In the genomic region with DNA sequence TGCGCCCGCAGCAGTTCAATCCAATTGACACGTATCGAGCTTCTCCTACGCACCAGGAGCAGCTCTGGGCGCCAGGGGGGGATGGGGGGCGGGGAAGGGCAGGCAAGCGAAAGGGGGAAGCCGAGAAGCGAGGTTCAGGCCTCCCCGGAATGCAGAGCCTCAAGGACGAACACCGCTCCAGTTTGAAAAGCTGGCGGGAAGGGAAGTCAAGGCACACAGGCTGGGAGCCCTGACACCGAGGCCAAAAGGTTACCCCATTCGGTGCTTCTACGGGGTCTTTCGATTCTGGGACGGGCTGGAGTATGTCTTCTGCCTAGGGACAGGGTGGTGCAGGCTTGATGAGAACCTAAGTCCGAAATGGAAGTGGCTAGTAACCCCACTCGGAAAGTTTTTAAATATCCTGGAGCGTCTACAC, we compare ENCODE assay signal across 9 mouse cellular contexts.
DNase-seq lines count a peak whose midpoint lies in the region; ATAC-seq lines count a peak whose summit lies in the region.
"Had no signal": no experiment of that assay in that cellular context is flagged by ENCODE, and none has a peak within 500 bp of the region (broad histone marks: within the 10 kb centered on the region; RNA-seq: fewer than 3 reads in every experiment).

No protein-coding gene starts in this region.

- 11% methylated on average over 22 of the region's 22 CpGs for WGBS in heart, embryonic 13.5 days
- WGBS in forebrain, embryonic 14.5 days = 13% methylated on average over 22 of the region's 22 CpGs
- 10% methylated on average over 21 of the region's 22 CpGs for WGBS in liver, embryonic 13.5 days (ENCODE audit: insufficient replicate concordance)

- H3K4me1 ChIP-seq in heart, embryonic 13.5 days = peaks cover 45% of the 10 kb centered on the region
- no peaks in the 10 kb centered on the region; the same call in 1 of the 2 replicates for H3K4me1 ChIP-seq in forebrain, embryonic 14.5 days (ENCODE audit: control insufficient read depth, insufficient read depth, low read length)
- peaks cover 54% of the 10 kb centered on the region for H3K4me1 ChIP-seq in liver, embryonic 13.5 days (replicated peaks)

- H3K9me3 ChIP-seq in heart, embryonic 13.5 days = no peaks in the 10 kb centered on the region
- no peaks in the 10 kb centered on the region for H3K9me3 ChIP-seq in forebrain, embryonic 14.5 days (replicated peaks; ENCODE audit: control insufficient read depth, low read length)
- H3K9me3 ChIP-seq in liver, embryonic 13.5 days (replicated peaks) = no peaks in the 10 kb centered on the region

- H3K4me2 ChIP-seq in heart, embryonic 13.5 days = peak overlapping the region; percentile 86
- peak overlapping the region; percentile 76 for H3K4me2 ChIP-seq in forebrain, embryonic 14.5 days (ENCODE audit: low read length)
- peak overlapping the region; percentile 91 for H3K4me2 ChIP-seq in liver, embryonic 13.5 days

- H3K4me3 ChIP-seq in heart, embryonic 13.5 days = peak overlapping the region; percentile 74
- H3K4me3 ChIP-seq in forebrain, embryonic 14.5 days (ENCODE audit: low read depth, low read length) = 0 out of 2 replicates have a peak overlapping the region, but pooled peaks have one; percentile 58
- H3K4me3 ChIP-seq in liver, embryonic 13.5 days (replicated peaks) = peak overlapping the region; percentile 72; the same call in 1 of the 2 replicates

- H3K36me3 ChIP-seq in heart, embryonic 13.5 days = no peaks in the 10 kb centered on the region
- H3K36me3 ChIP-seq in forebrain, embryonic 14.5 days (ENCODE audit: control insufficient read depth, insufficient read depth, low read length) = no peaks in the 10 kb centered on the region
- H3K36me3 ChIP-seq in liver, embryonic 13.5 days = no peaks in the 10 kb centered on the region

- ATAC-seq in heart, embryonic 13.5 days (ENCODE audit: extremely low read depth, insufficient number of reproducible peaks, low FRiP score, low TSS enrichment) = no peak
- ATAC-seq in forebrain, embryonic 14.5 days = no peak
- no peak for ATAC-seq in liver, embryonic 13.5 days (ENCODE audit: low read depth)

- DNase-seq in heart, adult 8-10 months (ENCODE audit: low spot score) = no peak
- peak; percentile 32 for DNase-seq in CD4-positive helper T cell, adult 2 months (ENCODE audit: low read depth, low spot score)
- DNase-seq in forebrain, embryonic 14.5 days (ENCODE audit: low spot score) = no peak
- DNase-seq in liver, embryonic 13.5 days = no peak
- no peak for DNase-seq in urinary bladder, adult 18-20 months (ENCODE audit: low spot score in 2 of 2)
- no peak for DNase-seq in right cerebral cortex, postnatal 14 days
- DNase-seq in lung, postnatal 14 days = no peak
- DNase-seq: cerebellum, adult 9-10 months had no signal

- H3K27ac ChIP-seq in heart, embryonic 13.5 days (replicated peaks) = no peak overlapping the region
- no peak overlapping the region for H3K27ac ChIP-seq in forebrain, embryonic 14.5 days (ENCODE audit: low read depth, low read length)
- H3K27ac ChIP-seq in liver, embryonic 13.5 days = no peak overlapping the region

- peak overlapping the region; percentile 90 for H3K9ac ChIP-seq in heart, embryonic 13.5 days
- H3K9ac ChIP-seq in forebrain, embryonic 14.5 days (ENCODE audit: low read length) = no peak overlapping the region
- H3K9ac ChIP-seq in liver, embryonic 13.5 days = no peak overlapping the region

- peaks cover 99% of the 10 kb centered on the region for H3K27me3 ChIP-seq in heart, embryonic 13.5 days (replicated peaks)
- peaks cover 17% of the 10 kb centered on the region for H3K27me3 ChIP-seq in forebrain, embryonic 14.5 days (replicated peaks; ENCODE audit: control insufficient read depth, insufficient read depth, low read length)
- peaks cover 100% of the 10 kb centered on the region for H3K27me3 ChIP-seq in liver, embryonic 13.5 days
